Mouse (Mus musculus) T-cell, adult 66 days (primary cell): ENCODE data around the gene Olfr1160. TPM values are rescaled to one million over a fixed set of nuclear protein-coding genes. Genes with fewer than 3 reads are reported as not detected.

ENCODE experiments used
- total RNA-seq, 2 experiments: library from RNA; stranded (reverse); gene quantifications; 3 replicates in 1 of 2; 4 replicates in 1 of 2; pipeline ENCODE4 v1.2.4; 2023

Gene Olfr1160
- not detected for total RNA-seq

DNA sequence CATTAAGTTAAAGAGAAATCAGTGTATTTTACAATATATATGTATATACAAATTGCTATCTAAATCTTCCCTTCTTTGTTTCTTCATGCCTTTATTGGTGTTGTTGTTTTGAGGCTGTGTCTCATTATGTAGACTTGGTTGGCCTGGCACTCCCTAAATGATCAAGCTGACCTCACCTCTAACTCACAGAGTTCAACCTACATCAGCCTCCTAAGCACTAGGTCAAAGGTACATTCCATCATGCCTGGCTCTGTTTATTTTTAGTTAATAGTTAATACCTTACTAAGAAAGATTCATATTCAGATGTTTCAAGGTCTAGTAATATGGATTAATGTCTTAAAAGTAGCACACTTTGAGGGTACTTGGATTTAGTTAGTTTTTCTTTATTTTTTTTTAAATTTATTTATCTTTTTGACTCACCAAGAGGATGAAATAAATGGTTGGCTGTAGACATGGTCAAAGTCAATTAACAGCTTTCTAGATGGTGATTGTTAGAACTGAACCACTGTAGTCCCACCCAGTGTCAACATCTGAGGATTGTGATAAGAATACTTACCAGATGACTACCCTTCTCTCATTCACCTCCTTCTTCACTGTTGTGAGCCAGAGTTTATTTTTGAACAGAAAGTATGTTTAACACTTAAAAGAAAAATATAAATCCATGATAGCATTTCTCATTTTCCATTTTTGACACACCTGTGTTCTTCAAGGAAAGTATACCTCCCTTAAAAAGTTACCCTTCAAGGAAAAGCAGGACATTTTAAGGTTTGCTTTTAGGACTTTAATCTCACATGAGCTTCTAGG lies at the start of gene Olfr1160:
TSS of gene Olfr1160 (minus strand) at position 754 of the 804 bp plus-strand sequence.

DNA sequence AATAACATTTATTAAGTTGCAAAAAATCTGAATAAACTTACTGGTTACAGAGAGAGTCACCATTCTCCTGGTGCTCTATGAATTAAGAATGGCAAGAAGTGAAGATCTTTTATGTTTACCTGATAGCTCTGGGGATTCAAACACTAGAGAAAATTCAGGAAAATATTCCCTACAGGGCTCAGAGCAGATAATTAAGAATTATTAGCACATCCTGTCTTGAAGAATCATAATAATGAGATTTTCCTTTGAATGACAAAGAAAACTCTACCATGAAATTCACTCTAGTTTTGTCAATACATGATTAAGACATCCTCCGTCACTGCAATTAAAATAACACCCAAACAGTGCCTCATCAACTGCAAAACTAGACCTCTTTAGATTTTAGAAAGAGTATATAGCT lies 43.0 kb upstream of the Olfr1160 start, which contains the start of gene Olfr1162:
TSS of gene Olfr1162 (minus strand) at position 101 of the 400 bp plus-strand sequence.

DNA sequence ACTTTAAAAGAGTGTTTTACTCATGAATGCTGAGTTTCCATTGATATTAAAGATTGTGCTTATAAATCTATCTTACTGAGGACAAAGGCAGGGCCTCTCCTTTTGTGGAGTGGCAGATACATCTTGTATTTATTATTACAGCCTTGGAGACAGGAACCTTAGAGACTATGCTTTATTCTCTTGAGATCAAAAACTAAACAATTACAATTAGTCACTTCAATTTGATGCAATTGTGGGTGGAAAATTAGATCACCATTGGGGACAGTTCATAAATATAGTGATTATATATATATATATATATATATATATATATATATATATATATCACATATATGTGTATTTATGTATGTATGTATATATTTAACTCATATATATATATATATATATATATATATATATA lies 29.5 kb upstream of the Olfr1160 start, which contains the start of gene Olfr73:
TSS of gene Olfr73 (minus strand) at position 101 of the 400 bp plus-strand sequence.

DNA sequence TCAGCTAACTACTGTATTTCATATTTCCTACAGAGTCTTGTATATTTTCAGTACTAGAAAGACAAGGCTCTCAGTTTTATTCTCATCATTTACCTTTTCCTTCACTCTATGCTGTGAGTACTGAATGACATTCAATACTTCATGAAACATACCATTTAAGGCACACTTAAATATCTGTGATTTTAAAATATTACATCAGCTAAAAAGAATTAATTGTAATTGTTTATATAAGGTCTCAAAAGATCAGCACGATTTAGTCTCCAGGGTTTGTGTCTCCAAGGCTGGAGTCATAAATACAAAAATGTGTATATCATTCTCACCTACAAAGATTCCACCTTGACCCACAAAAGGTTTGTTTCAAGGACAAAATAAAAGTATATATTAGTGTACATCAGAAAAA lies 14.4 kb upstream of the Olfr1160 start, which contains the start of gene Olfr1161:
TSS of gene Olfr1161 (plus strand) at position 301 of the 400 bp plus-strand sequence.

DNA sequence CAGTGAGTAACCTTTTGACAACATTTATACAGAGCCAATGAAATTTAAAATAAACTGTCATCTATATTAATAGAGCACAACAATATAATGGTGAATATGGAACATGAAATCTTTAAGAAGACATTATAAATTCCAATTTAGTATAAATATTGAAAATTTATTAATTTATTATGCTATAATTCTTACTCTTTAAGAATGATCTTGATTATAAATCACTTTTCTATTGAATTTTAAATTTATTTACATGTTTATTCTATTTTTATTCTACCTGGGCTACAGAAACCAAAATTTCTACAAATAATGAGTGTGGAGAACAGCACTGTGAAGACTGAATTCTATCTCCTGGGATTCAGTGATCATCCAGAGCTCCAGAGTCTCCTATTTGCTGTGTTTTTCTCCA lies 18.3 kb downstream of the Olfr1160 start, which contains the start of gene Olfr1158:
TSS of gene Olfr1158 (plus strand) at position 301 of the 400 bp plus-strand sequence.

DNA sequence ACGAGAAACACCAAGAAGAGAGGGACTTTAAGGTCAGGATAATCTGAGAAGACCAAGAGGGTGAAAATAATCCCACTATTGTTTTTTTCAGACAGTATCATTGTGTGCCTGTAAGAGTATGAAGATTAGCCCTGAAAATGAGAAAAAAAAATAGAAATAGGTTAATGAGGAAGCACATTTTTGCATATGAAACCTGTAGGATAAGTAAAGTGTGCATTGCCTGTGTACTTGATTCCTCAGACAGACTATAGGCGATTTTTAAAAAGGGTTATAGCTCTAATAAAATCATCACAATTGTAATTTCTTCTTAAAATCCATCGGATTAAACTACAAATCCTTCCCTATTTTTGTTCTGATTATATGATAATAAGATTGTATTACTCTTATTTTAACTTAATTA lies 33.5 kb downstream of the Olfr1160 start, which contains the start of gene Olfr74:
TSS of gene Olfr74 (minus strand) at position 101 of the 400 bp plus-strand sequence.

DNA sequence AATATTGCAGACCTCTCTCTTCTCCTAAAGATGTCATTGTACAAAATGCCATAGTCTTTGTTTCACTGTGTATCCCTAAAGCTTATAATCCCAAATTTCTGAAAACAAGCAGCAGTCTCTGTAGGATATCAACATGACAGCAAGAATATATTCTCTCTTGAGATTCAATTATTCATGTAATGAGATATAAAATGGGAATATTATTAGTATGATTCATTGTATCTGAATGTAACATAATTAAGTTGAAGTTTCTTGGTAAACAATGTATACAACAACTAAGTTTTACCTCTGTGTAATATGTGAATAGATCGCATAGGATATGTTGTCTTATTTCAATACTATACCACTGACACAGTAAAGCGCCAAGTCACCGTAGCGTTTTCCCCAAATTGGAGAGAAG lies 39.9 kb downstream of the Olfr1160 start, which contains the start of gene Olfr1157:
TSS of gene Olfr1157 (minus strand) at position 101 of the 400 bp plus-strand sequence.

DNA sequence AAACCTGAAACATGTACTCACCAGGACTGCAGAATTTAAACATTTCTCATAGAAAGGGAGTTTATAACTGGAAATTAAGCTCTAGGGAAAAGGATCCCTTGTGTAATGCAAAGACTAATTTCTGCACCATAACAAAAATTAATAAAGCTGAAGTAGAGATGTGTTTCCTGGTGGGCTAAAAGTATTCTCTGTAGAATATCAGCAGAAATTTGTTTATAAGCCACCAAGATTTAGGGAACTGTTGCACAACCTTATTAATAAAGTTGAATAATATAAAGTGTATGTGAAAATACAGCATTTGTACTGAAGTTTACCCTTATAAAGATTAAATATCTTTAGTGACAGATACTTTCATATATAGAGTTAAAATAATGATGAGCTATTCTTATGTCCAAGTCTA lies 55.1 kb downstream of the Olfr1160 start, which contains the start of gene Olfr1156:
TSS of gene Olfr1156 (minus strand) at position 101 of the 400 bp plus-strand sequence.

Other genes starting within 250 kb of the Olfr1160 start
- gene Olfr152, start 228.8 kb downstream of the Olfr1160 start, total RNA-seq, result not detected
- not detected for gene Olfr1143, start 207.7 kb downstream of the Olfr1160 start, total RNA-seq
- gene Olfr1145, start 198.4 kb downstream of the Olfr1160 start, total RNA-seq, result not detected
- gene Olfr1148, start 177.7 kb downstream of the Olfr1160 start, total RNA-seq, result not detected
- not detected for gene Olfr1150-ps1, start 164.3 kb downstream of the Olfr1160 start, total RNA-seq
- gene Olfr1151, start 152.4 kb downstream of the Olfr1160 start, total RNA-seq, result not detected
- not detected for gene Olfr1152, start 141.8 kb downstream of the Olfr1160 start, total RNA-seq
- gene Olfr1153, start 113.3 kb downstream of the Olfr1160 start, total RNA-seq, result not detected
- gene Olfr1154, start 103.1 kb downstream of the Olfr1160 start, total RNA-seq, result not detected
- gene Olfr1155, start 63.1 kb downstream of the Olfr1160 start, total RNA-seq, result not detected
- gene Olfr1156, start 55.2 kb downstream of the Olfr1160 start, total RNA-seq, result not detected
- not detected for gene Olfr1157, start 40.0 kb downstream of the Olfr1160 start, total RNA-seq
- not detected for gene Olfr74, start 33.6 kb downstream of the Olfr1160 start, total RNA-seq
- gene Olfr1158, start 18.2 kb downstream of the Olfr1160 start, total RNA-seq, result not detected
- gene Olfr1161, start 14.5 kb upstream of the Olfr1160 start, total RNA-seq, result not detected
- not detected for gene Olfr73, start 29.4 kb upstream of the Olfr1160 start, total RNA-seq
- not detected for gene Olfr1162, start 42.9 kb upstream of the Olfr1160 start, total RNA-seq
- not detected for gene Olfr1163, start 63.6 kb upstream of the Olfr1160 start, total RNA-seq
- not detected for gene Olfr1164, start 85.7 kb upstream of the Olfr1160 start, total RNA-seq
- not detected for gene Olfr1166, start 120.0 kb upstream of the Olfr1160 start, total RNA-seq
- not detected for gene Olfr1167, start 146.9 kb upstream of the Olfr1160 start, total RNA-seq
- not detected for gene Olfr1168, start 173.6 kb upstream of the Olfr1160 start, total RNA-seq
- gene Olfr1170, start 220.1 kb upstream of the Olfr1160 start, total RNA-seq, result not detected